ENCODE assay signal across 8 mouse cellular contexts in the genomic region with DNA sequence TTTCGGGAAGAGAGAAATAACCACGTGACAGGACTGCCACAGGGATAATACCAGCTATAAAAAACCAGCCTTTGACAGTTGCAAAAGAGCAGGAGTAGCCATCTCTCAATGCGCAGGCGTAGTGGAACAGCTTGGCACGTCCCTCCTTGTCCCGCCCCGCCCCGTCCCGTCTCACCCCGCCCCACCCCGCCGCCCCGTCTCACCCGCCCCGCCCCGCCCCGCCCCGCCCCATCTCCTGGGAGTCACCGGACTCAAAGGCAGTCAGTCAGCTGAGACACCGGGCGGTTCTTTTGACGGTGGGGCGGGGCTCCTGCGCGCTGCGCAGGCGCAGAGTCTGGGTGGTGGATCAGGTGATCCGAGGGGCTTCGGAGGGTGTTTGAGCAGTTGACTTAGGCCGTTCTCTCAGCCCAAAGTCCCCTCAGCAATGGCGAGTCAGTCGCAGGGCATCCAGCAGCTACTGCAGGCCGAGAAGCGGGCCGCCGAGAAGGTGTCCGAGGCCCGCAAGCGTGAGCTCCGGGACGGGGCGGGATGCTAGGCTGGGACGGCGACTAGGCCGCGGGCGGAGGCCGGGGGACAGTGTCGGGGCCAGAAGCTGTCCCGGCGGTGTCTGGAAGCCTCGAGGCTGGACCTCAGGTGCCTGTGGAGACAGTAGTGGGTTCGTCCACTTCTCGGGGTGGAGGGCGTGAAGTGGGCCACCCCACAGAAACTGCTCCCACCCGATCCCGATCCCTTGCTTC. TPM values are rescaled to one million over a fixed set of nuclear protein-coding genes. Genes with fewer than 3 reads are reported as not detected.
A peak's percentile ranks its signal among the peaks of the same experiment; 100 is the strongest.
DNase-seq lines count a peak whose midpoint lies in the region; ATAC-seq lines count a peak whose summit lies in the region.

A gene (plus strand): TSS at position 279 of the 737 bp plus-strand sequence.

- peak within 1 kb of the TSS; percentile 86 for H3K4me3 ChIP-seq in hindbrain, embryonic 16.5 days (ENCODE audit: low read length)
- H3K4me3 ChIP-seq in megakaryocyte, embryonic 14.5 days (replicated peaks) = peak within 1 kb of the TSS; percentile 98

- peak; percentile 70 for DNase-seq in WW6 (ENCODE audit: low read depth, low spot score)
- peak; percentile 91 to 95 for DNase-seq in cerebellum, postnatal 36 days
- peak; percentile 95 for DNase-seq in gastrocnemius, adult 18-20 months (ENCODE audit: low spot score)
- DNase-seq in left cerebral cortex, adult 8-10 months (ENCODE audit: low spot score in 2 of 2) = peak; percentile 87 to 95
- DNase-seq in right cerebral cortex, postnatal 10 days (ENCODE audit: low spot score in 2 of 2) = peak; percentile 97
- peak; percentile 88 for DNase-seq in urinary bladder, postnatal 25 days (ENCODE audit: low spot score)

- peak; percentile 97 for ATAC-seq in hindbrain, embryonic 16.5 days

- WGBS in hindbrain, embryonic 16.5 days = 0% methylated on average over 45 of the region's 57 CpGs

- peak within 1 kb of the TSS; percentile 96 for H3K9ac ChIP-seq in hindbrain, embryonic 16.5 days (ENCODE audit: low read depth, low read length)

- H3K36me3 ChIP-seq in hindbrain, embryonic 16.5 days (ENCODE audit: control insufficient read depth, insufficient read depth, low read length) = peaks cover 11% of the 10 kb centered on the region
- H3K36me3 ChIP-seq in megakaryocyte, embryonic 14.5 days (replicated peaks; ENCODE audit: low read length) = peaks cover 25% of the 10 kb centered on the region

- peaks cover 24% of the 10 kb centered on the region for H3K4me1 ChIP-seq in hindbrain, embryonic 16.5 days (ENCODE audit: control insufficient read depth, insufficient read depth, low read depth, low read length)
- H3K4me1 ChIP-seq in megakaryocyte, embryonic 14.5 days = peaks cover 46% of the 10 kb centered on the region

- no peaks in the 10 kb centered on the region for H3K27me3 ChIP-seq in hindbrain, embryonic 16.5 days (replicated peaks; ENCODE audit: control insufficient read depth, insufficient read depth, low read length)
- peaks cover 2% of the 10 kb centered on the region for H3K27me3 ChIP-seq in megakaryocyte, embryonic 14.5 days (replicated peaks)

- H3K9me3 ChIP-seq in hindbrain, embryonic 16.5 days (ENCODE audit: control insufficient read depth, low read length) = no peaks in the 10 kb centered on the region
- no peaks in the 10 kb centered on the region for H3K9me3 ChIP-seq in megakaryocyte, embryonic 14.5 days

- peak within 1 kb of the TSS; percentile 82 for H3K27ac ChIP-seq in hindbrain, embryonic 16.5 days (ENCODE audit: low read depth, low read length)

- peak within 1 kb of the TSS; percentile 75 for H3K4me2 ChIP-seq in hindbrain, embryonic 16.5 days (ENCODE audit: low read length)

RNA-seq across cellular contexts. Expression of the gene that starts here (rescaled TPM):
- 100 to 1,000 TPM; 276 to 291 TPM for total RNA-seq in gastrocnemius, adult 18-20 months (2021)
- polyA plus RNA-seq in hindbrain, embryonic 16.5 days (2015; fragmentation: Nextera tagmentation; extraction: Ambion mirVana) = 389 and 410 TPM in 2 replicates
- 100 to 1,000 TPM; 131 to 157 (median 144) TPM for total RNA-seq in left cerebral cortex, adult 8-10 months (2022)
- polyA plus RNA-seq in megakaryocyte, embryonic 14.5 days (2012; ENCODE audit: insufficient read depth, low replicate concordance) = 12.2 and 191 TPM in 2 replicates

Comparison
In these comparisons a context has a peak if more than half of its experiments do, and no peak if none do; other contexts are left out.
1. Peak in every context shown above with its lines: DNase-seq, ATAC-seq, H3K4me3 ChIP-seq and H3K27ac ChIP-seq.